Mouse (Mus musculus) neural tube, embryonic 14.5 days (tissue): ENCODE measurements around the gene Fndc3b. TPM values are rescaled to one million over a fixed set of nuclear protein-coding genes. Genes with fewer than 3 reads are reported as not detected.
"Not testable (repeated sequence)": the region's sequence is repeated elsewhere in the genome, so short reads cannot be mapped to it uniquely, and the experiment has no call there.

Source experiments
- ATAC-seq: fragments of 200-750 bp; cut with Nextera tagmentation; 2 replicates; pipeline ENCODE4 v1.8.0; 2017; ENCODE audit warnings: low read depth, mild to moderate bottlenecking, moderate TSS enrichment, moderate library complexity
- H3K27ac ChIP-seq: fragments of 300-500 bp; sonication (generic); 2 replicates; pipeline ENCODE4 v1.5.1; 2014; ENCODE audit warnings: low read depth, mild to moderate bottlenecking, control low read depth, low read length, moderate library complexity, mixed read lengths
- H3K27me3 ChIP-seq: fragments of 300-500 bp; sonication (generic); 2 replicates; pipeline ENCODE4 v1.6.1; 2014; ENCODE audit warnings: low read length; ENCODE audit not compliant: control insufficient read depth, insufficient read depth
- H3K36me3 ChIP-seq: fragments of 300-500 bp; sonication (generic); 2 replicates; pipeline ENCODE4 v1.6.1; 2014; ENCODE audit warnings: low read length, mixed read lengths; ENCODE audit not compliant: control insufficient read depth, insufficient read depth
- H3K4me1 ChIP-seq: fragments of 300-500 bp; sonication (generic); 2 replicates; pipeline ENCODE4 v1.6.1; 2014; ENCODE audit warnings: low read length; ENCODE audit not compliant: control insufficient read depth, insufficient read depth
- H3K4me2 ChIP-seq: fragments of 300-500 bp; sonication (generic); 2 replicates; pipeline ENCODE4 v1.6.1; 2014; ENCODE audit warnings: mild to moderate bottlenecking, low read depth, low read length, control low read depth
- H3K4me3 ChIP-seq: fragments of 300-500 bp; sonication (generic); 2 replicates; pipeline ENCODE4 v1.5.1; 2014; ENCODE audit warnings: low read depth, low read length, control low read depth, mixed read lengths
- H3K9ac ChIP-seq: fragments of 300-500 bp; sonication (generic); replicated peaks from 2 replicates; pipeline ENCODE4 v1.6.1; 2014; ENCODE audit warnings: low read depth, mild to moderate bottlenecking, control low read depth, low read length, mixed read lengths
- H3K9me3 ChIP-seq: fragments of 300-500 bp; sonication (generic); 2 replicates; pipeline ENCODE4 v1.6.1; 2016; ENCODE audit warnings: low read length; ENCODE audit not compliant: control insufficient read depth
- WGBS: fragments of 180-500 bp; shearing (Covaris S2); extraction: QIAGEN DNeasy Blood & Tissue Kit; methylation state at CpG from one replicate; pipeline ENCODE4 v1.1.7; 2014; 5-methylcytosine and 5-hydroxymethylcytosine counted together
- polyA plus RNA-seq: library from polyadenylated mRNA; unstranded; fragments of >200 nt; fragmentation: Nextera tagmentation; extraction: Ambion mirVana; gene quantifications from 2 replicates; pipeline ENCODE4 v1.2.1, GENCODE M21; 2014

Fndc3b gene
- polyA plus RNA-seq, 1 experiment from 2014 or later, result 8.8 TPM

- H3K4me2 ChIP-seq, ATAC-seq, H3K9ac ChIP-seq, H3K4me3 ChIP-seq, H3K9me3 ChIP-seq, H3K27ac ChIP-seq, H3K4me1 ChIP-seq, H3K36me3 ChIP-seq, H3K27me3 ChIP-seq: not testable (repeated sequence)
- WGBS, result 86% methylated on average over 3 of the region's 3 CpGs
Observed at GRCm38 (mm10) chr3:27477749-27478148, 233.4 kb downstream of the Fndc3b start.

- H3K27ac ChIP-seq, result no peak overlapping the region
Observed at GRCm38 (mm10) chr3:27475899-27476298, 235.2 kb downstream of the Fndc3b start.

GRCm38 (mm10) chr3:27473801-27474599 is 237.1 kb downstream of the Fndc3b start:
- no peak overlapping the region for H3K4me3 ChIP-seq
- ATAC-seq, result no peak
- 0 out of 2 replicates have a peak, but pooled peaks cover 3% of the 10 kb centered on the region for H3K36me3 ChIP-seq
- H3K4me2 ChIP-seq, result no peak overlapping the region
- WGBS, result 95% methylated on average over 14 of the region's 14 CpGs
- no peaks in the 10 kb centered on the region for H3K27me3 ChIP-seq
- H3K4me1 ChIP-seq, result no peaks in the 10 kb centered on the region
- no peaks in the 10 kb centered on the region for H3K9me3 ChIP-seq
- no peak overlapping the region for H3K27ac ChIP-seq
- no peak overlapping the region for H3K9ac ChIP-seq

More at GRCm38 (mm10) chr3:27475899-27476298, 235.2 kb downstream of the Fndc3b start:
- Histone ChIP-seq H3K9me3 (no peaks in the 10 kb centered on the region), H3K27me3 (no peaks in the 10 kb centered on the region), H3K4me3 (no peak overlapping the region), H3K36me3 (0 out of 2 replicates have a peak, but pooled peaks cover 3% of the 10 kb centered on the region), H3K4me2 (no peak overlapping the region), H3K4me1 (no peaks in the 10 kb centered on the region), H3K9ac (no peak overlapping the region)
- ATAC-seq, result no peak
- WGBS, result 85% methylated on average over 7 of the region's 7 CpGs

GRCm38 (mm10) chr3:27472846-27473245 is 238.3 kb downstream of the Fndc3b start:
- no peak for ATAC-seq
- Histone ChIP-seq H3K27me3 (no peaks in the 10 kb centered on the region), H3K4me1 (no peaks in the 10 kb centered on the region), H3K4me3 (no peak overlapping the region), H3K36me3 (0 out of 2 replicates have a peak, but pooled peaks cover 3% of the 10 kb centered on the region), H3K27ac (no peak overlapping the region), H3K9ac (no peak overlapping the region), H3K4me2 (no peak overlapping the region), H3K9me3 (no peaks in the 10 kb centered on the region)
- WGBS, result 91% methylated on average over 3 of the region's 3 CpGs

GRCm38 (mm10) chr3:27470781-27471180 is 240.3 kb downstream of the Fndc3b start:
- H3K27me3 ChIP-seq, result no peaks in the 10 kb centered on the region
- WGBS, result 92% methylated on average over 8 of the region's 8 CpGs
- no peaks in the 10 kb centered on the region for H3K9me3 ChIP-seq
- ATAC-seq, result no peak
- H3K4me2 ChIP-seq, result no peak overlapping the region
- H3K36me3 ChIP-seq, result 0 out of 2 replicates have a peak, but pooled peaks cover 3% of the 10 kb centered on the region
- H3K27ac ChIP-seq, result no peak overlapping the region
- H3K9ac ChIP-seq, result no peak overlapping the region
- no peak overlapping the region for H3K4me3 ChIP-seq
- H3K4me1 ChIP-seq, result no peaks in the 10 kb centered on the region

- Histone ChIP-seq H3K4me1 (no peaks in the 10 kb centered on the region), H3K36me3 (0 out of 2 replicates have a peak, but pooled peaks cover 3% of the 10 kb centered on the region), H3K4me3 (no peak overlapping the region), H3K27me3 (no peaks in the 10 kb centered on the region), H3K4me2 (no peak overlapping the region), H3K9ac (no peak overlapping the region), H3K9me3 (no peaks in the 10 kb centered on the region), H3K27ac (no peak overlapping the region)
- no peak for ATAC-seq
- 92% methylated on average over 8 of the region's 8 CpGs for WGBS
Observed at GRCm38 (mm10) chr3:27469971-27470370, 241.1 kb downstream of the Fndc3b start.

- WGBS, result 86% methylated on average over 11 of the region's 11 CpGs
- no peak overlapping the region for H3K4me3 ChIP-seq
- no peak overlapping the region for H3K4me2 ChIP-seq
- ATAC-seq, result no peak; the same call in 1 of the 2 replicates
- H3K36me3 ChIP-seq, result no peaks in the 10 kb centered on the region
- no peaks in the 10 kb centered on the region for H3K4me1 ChIP-seq
- H3K9ac ChIP-seq, result no peak overlapping the region
- no peaks in the 10 kb centered on the region for H3K27me3 ChIP-seq
- no peak overlapping the region for H3K27ac ChIP-seq
- no peaks in the 10 kb centered on the region for H3K9me3 ChIP-seq
Observed at GRCm38 (mm10) chr3:27467505-27468020, 243.5 kb downstream of the Fndc3b start.

GRCm38 (mm10) chr3:27466297-27466901 is 244.7 kb downstream of the Fndc3b start:
- Histone ChIP-seq H3K4me1 (no peaks in the 10 kb centered on the region), H3K4me2 (no peak overlapping the region), H3K9ac (no peak overlapping the region), H3K4me3 (no peak overlapping the region), H3K9me3 (no peaks in the 10 kb centered on the region), H3K27ac (no peak overlapping the region), H3K36me3 (no peaks in the 10 kb centered on the region), H3K27me3 (no peaks in the 10 kb centered on the region)
- WGBS, result 79% methylated on average over 7 of the region's 7 CpGs
- no peak for ATAC-seq

- H3K9me3 ChIP-seq, result no peaks in the 10 kb centered on the region
- H3K4me1 ChIP-seq, result no peaks in the 10 kb centered on the region
- WGBS, result 95% methylated on average over 7 of the region's 7 CpGs
- no peak overlapping the region for H3K4me2 ChIP-seq
- no peak overlapping the region for H3K27ac ChIP-seq
- no peak for ATAC-seq
- H3K9ac ChIP-seq, result no peak overlapping the region
- no peaks in the 10 kb centered on the region for H3K27me3 ChIP-seq
- no peak overlapping the region for H3K4me3 ChIP-seq
- no peaks in the 10 kb centered on the region for H3K36me3 ChIP-seq
Observed at GRCm38 (mm10) chr3:27463373-27463772, 247.7 kb downstream of the Fndc3b start.
